Mouse (Mus musculus): ENCODE data around the gene Ust. TPM values are rescaled to one million over a fixed set of nuclear protein-coding genes. Genes with fewer than 3 reads are reported as not detected.

The Ust gene
- polyA plus RNA-seq, 1 experiment: 0.41 TPM

DNA sequence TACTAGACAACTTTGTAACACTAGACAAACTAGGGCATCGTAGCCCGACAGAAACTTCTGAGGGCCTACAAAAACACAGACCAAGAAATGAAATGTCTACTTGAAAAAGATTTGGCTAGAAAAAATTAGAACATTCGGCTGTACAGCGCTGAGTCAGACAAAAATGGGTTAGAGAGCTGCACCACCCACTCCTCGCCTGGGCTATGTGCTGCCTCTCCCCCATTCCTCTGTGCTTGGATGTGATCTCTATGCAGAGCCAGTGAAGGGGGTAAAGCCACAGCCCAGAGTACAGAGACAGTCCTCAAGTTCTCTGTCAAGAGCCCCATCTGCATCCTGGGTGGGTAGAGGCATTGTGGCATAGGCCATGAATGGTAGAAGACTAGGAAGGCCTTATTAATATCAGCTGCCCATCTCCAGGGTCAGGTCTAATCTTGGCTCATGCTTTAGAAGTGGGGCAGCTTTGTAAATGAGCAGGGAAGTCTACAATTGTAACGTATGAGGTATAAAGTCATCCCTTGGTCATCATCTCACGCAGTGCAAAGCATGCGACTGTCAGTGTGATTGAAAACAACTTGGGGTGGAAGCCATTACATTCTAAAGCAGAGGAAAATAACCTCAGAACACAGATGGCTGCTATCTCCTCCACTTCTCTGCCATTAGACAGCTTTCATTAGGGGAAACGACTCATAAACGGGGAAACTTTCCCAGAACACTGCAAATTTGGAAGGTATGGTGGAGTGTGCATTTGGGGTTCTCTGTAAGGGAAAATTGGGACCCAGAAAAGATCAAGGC lies 281.6 kb downstream of the Ust start:
- WGBS: 89% methylated on average over 10 of the region's 10 CpGs
- DNase-seq (ENCODE audit: low read depth, low spot score): no peak

DNA sequence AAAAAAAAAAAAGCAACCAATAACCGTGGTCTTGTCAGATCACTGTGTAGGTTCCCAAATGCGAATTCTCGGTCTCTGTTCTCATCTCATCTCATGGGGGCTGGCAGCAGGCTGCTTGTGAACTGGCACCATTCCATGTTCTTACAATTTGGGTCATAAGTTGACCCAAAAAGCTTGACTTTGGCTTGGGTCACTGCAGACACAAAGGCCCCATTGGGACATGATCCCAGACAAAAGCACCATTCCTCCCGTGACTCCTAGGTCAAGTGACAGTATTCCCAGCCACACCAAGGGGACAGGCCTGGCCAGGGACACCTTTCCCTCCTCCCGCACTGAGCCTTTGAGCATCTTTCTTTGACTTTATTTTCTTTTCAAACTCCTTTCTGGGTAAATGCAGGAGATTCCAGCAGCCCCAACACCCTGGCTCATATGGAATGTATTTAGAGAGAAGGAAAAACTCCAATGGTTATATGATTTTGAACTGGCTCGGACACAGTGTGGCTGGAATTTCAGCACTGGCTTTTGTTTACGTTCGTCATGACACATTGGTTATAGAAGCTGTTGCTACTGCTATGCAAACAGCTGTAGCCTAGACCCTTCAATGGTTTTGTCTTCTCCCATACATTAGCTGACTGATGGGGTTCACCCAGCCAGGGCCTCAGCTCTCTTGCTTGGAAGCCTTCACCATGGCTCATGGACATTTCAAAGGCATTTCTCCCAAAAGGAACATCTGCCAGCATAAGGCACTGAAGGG lies 285.3 kb downstream of the Ust start:
- 81% methylated on average over 8 of the region's 8 CpGs for WGBS

DNA sequence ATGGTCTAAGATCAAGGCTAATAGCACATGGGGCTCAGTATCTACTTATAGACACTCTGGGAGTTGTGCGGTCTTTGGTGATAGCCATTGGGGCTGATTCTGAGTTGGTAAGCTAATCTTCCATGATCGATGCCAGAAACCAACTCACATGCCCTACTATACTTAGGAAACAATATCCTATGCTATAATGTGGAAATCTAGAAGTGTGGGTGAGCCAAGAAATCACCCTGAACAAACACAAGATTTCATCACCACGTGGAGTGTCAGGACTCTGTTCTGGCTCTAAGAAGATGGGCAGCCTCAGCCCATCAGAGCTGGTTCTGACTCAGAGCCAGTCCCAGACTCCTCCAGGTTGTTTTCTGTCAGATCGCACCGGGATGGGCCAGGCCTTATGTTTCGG lies 286.1 kb downstream of the Ust start:
- whole genome bisulfite sequencing: 79% methylated on average over 6 of the region's 6 CpGs
- DNase-seq (ENCODE audit: low read depth, low spot score): no peak

More for the DNA sequence above, 285.3 kb downstream of the Ust start:
- no peak for DNase-seq (ENCODE audit: low read depth, low spot score)

DNA sequence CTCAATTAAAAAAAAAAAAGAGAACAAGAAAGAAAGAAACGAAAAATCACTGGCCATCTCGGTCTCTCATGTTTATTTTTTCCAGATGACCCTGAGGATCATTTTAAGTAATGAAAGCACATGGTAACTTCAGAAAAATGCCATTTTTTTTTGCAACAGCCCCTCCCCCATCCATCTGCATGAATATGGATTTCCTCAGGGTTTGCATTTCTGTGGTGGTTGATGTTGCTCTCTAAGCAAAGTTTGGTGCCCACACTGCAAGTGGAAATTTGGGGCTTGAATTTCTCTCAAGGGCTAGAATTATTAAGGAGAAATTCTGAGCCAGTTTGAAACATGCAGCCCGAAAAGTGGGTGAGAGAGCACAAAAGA lies 290.3 kb downstream of the Ust start:
- WGBS: 80% methylated on average over 3 of the region's 3 CpGs
- no peak for DNase-seq (ENCODE audit: low read depth, low spot score)

DNA sequence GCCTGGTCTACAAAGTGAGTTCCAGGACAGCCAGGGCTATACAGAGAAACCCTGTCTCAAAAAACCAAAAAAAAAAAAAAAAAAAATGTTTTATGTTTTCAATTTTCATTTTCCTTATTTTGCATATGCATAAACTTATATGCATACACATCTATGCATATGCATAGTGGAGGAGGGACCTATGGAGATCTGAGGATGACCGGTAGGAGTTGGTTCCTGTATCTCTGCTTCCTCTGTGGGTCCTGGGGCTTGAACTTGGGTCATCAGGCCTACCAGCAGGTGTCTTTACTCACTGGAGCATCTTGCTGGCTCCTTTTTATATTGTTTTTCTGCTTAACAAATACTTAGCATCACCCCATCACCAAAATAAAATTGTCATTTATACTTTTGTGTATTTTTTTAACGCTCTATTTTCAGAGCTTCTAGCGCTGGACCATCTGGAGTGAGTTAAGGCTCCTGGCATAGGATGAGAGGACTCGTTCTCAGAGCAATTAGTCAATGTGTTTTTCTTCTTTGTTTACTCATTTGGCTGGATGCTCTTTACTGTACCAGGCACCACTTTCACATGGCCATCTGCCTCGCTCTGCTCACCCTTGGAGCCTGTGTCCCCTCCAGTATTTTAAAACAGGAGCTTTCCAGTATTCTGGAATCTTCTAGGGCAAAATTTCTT lies 290.8 kb downstream of the Ust start:
- WGBS: 55% methylated on average over 5 of the region's 5 CpGs
- DNase-seq (ENCODE audit: low read depth, low spot score): no peak

DNA sequence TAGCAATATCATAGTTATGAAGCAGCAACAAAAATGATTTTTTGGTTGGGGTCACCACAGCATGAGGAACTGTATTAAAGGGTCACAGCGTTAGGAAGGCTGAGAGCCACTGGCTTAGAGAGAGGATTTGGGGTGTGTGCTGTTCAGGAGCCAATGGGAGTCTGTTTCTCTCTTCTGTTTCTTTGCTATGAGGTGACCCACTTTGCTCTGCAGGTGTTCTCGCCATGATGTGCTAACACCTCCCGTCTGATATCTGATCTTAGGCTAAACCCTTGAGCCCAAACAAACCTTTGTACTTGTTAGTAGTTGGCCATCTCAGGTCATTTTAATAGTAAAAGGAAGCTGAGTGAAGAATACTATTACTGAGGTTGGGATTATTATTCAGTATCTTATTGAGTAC lies 292.0 kb downstream of the Ust start:
- DNase-seq (ENCODE audit: low read depth, low spot score): no peak
- 56% methylated on average over 3 of the region's 3 CpGs for WGBS

DNA sequence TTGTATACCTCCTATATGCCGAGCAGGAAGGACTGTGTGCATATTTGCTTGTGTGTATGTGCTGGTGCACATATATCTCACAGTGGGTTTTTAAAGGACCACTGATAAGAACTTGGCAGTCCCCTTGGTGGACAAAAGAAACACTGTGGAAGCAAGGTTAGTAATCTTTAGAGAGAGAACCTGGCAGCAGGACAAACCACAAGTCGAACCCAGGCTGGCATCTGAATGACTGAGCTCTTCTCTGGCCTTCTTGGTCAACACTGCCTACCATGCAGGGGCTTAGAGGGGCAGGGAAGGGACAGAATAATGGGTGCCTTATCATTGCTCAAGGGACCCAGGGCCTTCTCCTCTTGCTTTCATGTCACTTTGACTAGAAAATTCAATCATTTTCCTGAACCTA lies 294.0 kb downstream of the Ust start:
- DNase-seq (ENCODE audit: low read depth, low spot score): no peak
- 68% methylated on average over 2 of the region's 2 CpGs for WGBS

DNA sequence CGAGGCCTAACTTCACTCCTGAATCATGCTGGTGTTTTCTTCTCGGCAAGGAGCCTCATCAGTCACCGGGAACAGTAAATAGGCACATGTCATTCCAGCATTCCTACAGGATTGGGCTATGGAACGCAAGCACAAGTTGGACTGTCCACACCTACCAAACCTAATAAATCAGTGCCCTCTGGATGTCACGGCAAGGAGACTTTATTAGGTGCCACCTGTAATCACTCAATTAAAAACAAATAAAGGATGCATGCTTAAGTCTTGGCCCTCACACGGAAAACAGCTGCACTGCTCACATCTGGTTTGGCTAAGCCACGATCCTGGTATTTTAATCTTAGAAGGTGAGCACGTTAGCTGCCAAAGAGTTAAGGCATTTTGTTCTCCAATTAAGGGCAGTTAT lies 294.6 kb downstream of the Ust start:
- DNase-seq (ENCODE audit: low read depth, low spot score): no peak
- 69% methylated on average over 8 of the region's 8 CpGs for WGBS

DNA sequence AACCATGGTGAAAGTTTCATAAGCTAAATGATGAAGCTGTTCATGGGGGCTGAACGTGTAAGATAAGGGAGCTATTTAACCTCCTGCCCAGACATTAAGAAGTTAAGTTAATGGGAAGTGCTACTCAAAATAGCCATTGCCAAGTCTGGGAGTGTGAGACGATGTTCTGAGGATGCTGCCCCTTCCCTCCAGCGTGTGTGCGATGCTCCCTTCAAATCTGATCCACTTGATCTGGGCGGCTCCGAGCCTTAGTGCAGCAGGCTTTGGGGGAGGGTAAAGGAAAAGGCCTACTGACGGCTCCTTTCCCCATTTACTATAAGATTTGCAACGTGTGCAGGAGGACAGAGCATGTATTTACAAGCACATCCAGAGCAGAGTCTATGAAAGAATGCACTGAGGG lies 301.7 kb downstream of the Ust start:
- 54% methylated on average over 8 of the region's 8 CpGs for WGBS
- DNase-seq (ENCODE audit: low read depth, low spot score): no peak

DNA sequence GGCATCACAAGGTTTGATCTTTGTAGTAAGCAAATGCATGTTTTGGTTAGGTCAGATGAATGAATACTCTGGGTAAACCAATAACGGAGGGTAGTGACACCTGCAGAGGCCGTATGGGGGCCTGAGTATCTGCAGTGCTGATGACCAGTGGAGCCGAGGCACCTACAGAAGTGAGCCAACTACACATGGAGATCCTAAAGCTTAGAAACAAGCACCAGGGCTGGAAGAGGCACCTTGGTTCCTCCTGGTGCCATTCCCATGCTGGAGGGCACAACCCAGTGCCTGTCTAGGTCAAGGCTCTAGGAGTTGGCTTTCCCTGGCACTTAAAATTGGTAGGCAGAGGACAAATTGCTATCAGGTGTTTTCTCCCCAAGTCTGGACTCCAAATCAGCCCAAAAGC lies 303.4 kb downstream of the Ust start:
- WGBS: 98% methylated on average over 3 of the region's 3 CpGs
- no peak for DNase-seq (ENCODE audit: low read depth, low spot score)

DNA sequence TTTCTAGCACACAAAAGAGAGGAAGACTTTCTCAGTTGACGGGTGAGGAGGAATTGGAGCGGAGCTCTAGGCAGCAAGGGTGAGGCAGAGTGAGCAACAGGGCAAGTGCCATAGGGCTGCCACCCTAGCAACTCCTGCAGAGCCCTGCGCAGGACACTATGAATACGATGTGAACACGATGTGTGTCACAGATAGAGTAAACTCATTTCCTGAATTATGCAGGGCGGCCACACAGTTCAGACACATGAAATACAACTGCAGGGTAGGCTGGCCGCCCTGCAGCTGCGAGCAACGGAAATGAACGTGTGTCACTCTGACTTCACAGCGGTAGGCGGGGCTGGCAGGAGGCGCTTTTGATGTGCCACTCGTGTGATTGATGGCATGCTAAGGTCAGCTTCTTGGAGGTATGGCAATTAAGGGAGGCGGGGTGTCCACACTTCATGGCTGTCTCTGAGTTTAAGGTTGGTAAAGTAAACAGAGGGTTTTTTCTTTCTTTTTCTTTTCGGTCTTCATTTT lies 304.7 kb downstream of the Ust start:
- WGBS: 14% methylated on average over 16 of the region's 16 CpGs
- peak; percentile 43 for DNase-seq (ENCODE audit: low read depth, low spot score)

DNA sequence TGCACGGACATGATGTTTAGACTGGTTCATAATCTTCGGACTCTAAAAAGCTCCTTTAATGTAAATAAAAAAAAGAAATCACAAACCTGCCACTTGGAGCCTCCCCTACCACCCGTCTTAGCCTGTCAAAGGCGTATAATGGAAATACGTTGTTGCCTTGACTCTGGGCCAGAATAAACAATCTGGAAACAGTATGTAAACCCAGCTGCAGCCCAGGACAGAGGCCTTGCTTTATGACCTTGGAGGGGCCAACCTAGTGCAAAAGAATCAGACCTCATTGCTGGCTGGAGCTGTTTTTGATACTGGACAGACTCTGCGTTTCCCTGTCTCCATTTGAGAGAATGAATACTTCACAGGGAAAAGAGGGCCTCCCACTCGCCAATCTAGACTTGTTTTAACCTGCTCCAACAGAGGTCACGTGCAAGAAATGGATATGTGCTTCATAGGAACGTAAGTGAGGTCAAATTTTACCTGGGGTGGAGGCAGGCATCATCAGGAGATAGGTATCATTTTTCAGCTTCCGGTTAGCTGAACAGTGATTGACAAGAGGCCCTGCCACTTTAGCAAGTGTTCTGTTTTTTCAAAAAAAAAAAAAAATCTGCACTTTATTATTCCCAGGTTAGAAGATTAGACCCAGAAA lies 305.2 kb downstream of the Ust start:
- WGBS: 20% methylated on average over 10 of the region's 10 CpGs
- DNase-seq (ENCODE audit: low read depth, low spot score): peak; percentile 31

DNA sequence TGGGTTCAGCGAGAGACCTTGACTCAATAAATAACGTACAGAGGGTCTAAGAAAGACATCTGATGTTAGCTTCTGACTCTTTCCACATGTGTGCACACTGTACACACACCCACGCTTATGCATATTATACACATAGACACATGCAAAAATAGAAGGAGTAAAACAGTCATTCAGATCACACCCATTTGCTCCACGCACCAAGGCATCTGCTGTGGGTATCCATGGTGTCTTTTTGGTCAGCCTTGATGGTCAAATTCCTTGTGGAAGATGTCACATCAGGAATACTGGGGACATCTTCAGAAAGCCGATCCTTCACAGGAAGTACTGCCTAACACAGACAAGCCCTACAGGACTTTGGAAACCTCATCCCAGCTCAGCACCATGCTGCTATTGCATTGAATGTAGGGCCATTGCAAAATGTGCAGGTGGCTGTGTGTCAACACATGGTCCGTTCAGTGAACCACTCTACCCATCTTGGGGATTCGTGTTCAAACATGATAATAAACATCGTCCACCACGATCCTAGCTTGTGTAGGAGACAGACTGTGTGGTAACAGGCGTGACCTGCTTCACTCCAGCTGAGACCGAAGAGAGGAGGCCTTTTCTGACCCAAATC lies 305.9 kb downstream of the Ust start:
- WGBS: 55% methylated on average over 11 of the region's 11 CpGs
- DNase-seq (ENCODE audit: low read depth, low spot score): no peak

DNA sequence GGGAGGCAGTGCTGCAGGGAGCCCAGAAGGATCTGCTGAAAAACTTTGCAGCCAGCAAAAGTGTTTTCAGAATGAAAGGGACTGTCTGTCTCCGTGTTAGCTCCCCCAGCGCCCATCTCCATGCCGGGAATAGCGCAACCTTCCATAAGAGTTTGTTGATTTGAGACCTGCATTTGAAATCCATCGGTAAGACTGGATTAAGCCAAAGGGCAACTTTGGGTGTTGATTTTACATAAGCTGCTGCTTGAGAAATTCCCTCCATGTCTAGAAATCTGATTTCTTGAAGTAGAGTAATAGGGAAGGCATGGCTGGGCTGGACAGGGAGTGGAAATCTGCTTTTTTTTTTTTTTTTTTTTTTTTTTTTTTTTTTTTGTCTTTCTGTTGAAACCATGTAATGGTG lies 306.9 kb downstream of the Ust start:
- 91% methylated on average over 5 of the region's 5 CpGs for WGBS

DNA sequence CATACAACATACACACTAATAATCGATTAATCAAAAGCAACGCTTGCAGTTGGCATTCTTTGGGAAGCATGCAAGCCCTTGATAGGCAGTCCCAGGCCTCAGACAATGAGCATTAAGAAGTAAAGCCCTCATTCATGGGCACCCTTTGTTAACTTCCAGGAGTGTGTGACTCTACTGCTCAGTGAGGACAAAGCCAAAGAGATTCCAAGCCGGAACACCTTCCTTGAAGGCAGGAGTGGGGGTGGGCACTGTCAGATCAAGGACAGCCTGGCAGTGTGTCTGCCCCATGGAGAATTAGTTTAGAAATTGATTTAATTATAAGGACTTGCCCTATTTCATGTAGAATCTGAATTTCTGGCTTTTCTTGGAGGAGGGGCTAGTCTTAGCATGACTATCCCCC lies 308.3 kb downstream of the Ust start:
- 91% methylated on average over 3 of the region's 3 CpGs for WGBS

More for the DNA sequence above, 306.9 kb downstream of the Ust start:
- no peak for DNase-seq (ENCODE audit: low read depth, low spot score)

DNA sequence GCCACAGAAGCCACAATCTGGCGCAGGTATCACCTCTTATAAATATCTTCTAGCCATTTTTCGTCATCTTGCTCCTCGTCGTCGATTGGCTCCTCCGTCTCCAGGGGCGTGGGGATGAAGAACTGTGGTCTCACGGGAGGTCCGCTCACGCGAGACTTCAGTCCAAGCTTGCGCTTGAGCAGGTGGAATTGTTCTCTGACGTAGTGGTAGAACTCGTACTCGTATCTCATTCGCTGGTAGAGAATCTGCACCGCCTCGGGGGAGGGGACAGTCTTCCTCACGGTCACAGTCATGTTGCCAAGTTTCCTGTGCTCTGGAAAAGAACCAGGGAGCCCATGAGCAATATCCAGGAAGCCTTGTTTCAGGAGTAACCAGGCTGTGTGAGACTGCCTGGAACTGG lies 311.3 kb downstream of the Ust start:
- whole genome bisulfite sequencing: 96% methylated on average over 19 of the region's 19 CpGs
- DNase-seq (ENCODE audit: low read depth, low spot score): no peak

More for the DNA sequence above, 308.3 kb downstream of the Ust start:
- no peak for DNase-seq (ENCODE audit: low read depth, low spot score)

DNA sequence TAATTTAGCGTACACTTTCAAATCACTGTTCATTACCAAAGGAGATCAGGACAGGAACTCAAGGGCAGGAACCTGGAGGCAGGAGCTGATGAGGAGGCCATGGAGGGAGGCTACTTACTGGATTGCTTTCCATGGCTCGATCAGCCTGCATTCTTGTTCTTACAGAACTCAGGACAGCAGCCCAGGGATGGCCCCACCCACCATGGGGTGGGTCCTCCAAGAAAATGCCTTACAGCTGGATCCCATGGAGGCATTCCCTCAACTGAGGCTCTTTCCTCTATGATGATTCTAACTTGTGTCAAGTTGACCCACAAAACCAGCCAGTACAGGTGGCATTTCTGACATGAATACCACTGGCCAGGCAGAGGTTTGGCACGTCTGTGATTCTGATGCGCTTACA lies 314.9 kb downstream of the Ust start:
- WGBS: 73% methylated on average over 4 of the region's 4 CpGs

DNA sequence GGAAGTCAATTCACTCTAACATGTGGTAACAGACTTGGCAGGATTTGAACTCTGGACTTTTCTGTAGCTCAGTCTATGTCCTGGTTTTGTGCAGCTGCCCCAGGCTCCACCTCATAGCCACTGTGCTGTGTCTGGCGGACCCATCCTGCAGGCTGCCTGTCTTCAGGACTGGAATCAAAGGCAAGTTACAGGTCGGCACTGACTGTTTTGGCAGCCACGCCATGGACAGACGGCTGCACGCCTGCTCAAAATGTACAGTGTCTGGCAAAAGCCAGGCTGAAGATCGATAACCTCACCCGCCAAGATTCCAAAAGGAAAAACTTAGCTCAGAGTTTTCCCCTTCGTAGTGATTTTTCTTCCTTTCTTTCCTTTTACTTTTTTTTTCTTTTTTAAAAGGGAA lies 318.8 kb downstream of the Ust start:
- WGBS: 71% methylated on average over 8 of the region's 8 CpGs

More for the DNA sequence above, 314.9 kb downstream of the Ust start:
- no peak for DNase-seq (ENCODE audit: low read depth, low spot score)

DNA sequence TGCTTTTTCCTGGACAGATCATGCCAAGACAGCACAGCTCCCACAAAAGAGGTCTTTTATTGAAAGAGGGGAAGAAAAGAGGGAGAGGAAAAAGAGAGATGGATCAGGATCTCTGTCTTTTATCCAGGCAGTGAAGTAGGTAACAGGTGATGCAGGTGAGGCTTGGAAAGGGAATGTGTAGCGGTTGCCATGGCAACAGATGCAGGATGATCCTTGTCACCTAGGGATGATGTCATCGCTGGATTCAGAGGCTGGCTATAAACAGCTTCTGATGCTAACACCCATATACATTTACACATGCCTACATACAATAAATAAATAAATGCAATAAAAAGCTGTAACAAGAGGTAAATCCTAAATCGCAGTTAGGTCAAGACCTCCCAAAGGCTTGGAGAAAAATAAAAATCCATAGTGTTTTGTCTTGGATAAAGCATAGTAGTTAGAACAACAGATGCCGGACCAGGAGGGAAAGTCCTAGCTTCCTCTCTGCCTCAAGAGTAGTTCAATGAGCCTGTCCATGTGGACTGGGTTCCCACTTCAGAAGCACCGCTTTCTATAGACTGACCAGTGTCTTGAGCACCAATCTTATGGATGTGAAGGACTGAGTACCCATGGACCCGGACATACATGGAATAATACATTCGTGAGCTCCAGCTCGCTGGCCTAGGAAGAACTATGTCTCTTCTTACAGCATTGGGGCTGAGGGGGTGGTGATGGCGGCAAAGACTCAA lies 319.4 kb downstream of the Ust start:
- DNase-seq (ENCODE audit: low read depth, low spot score): no peak
- 87% methylated on average over 9 of the region's 9 CpGs for WGBS

More for the DNA sequence above, 318.8 kb downstream of the Ust start:
- no peak for DNase-seq (ENCODE audit: low read depth, low spot score)

Data from large intestine, adult 2 months (tissue).